Mouse (Mus musculus) ES-Bruce4 (cell line): ENCODE measurements around the gene Gm20695. TPM values are rescaled to one million over a fixed set of nuclear protein-coding genes. Genes with fewer than 3 reads are reported as not detected.

Experiments
- H3K27ac ChIP-seq: 2 replicates; pipeline ENCODE4 v1.5.1; 2012; ENCODE audit warnings: low read length, inconsistent platforms; ENCODE audit not compliant: insufficient read depth
- H3K27me3 ChIP-seq: 2 replicates; pipeline ENCODE4 v1.6.1; 2012; ENCODE audit warnings: mild to moderate bottlenecking, low read length, inconsistent platforms; ENCODE audit not compliant: control insufficient read depth, poor library complexity, insufficient read depth, severe bottlenecking
- H3K36me3 ChIP-seq: 2 replicates; pipeline ENCODE4 v1.6.1; 2012; ENCODE audit warnings: inconsistent platforms, mild to moderate bottlenecking, low read length, moderate library complexity; ENCODE audit not compliant: control insufficient read depth, poor library complexity, insufficient read depth, severe bottlenecking
- H3K4me1 ChIP-seq: one replicate; pipeline ENCODE4 v1.8.1; 2011; ENCODE audit warnings: low read length; ENCODE audit not compliant: control insufficient read depth, insufficient read depth
- H3K4me3 ChIP-seq: 2 replicates; pipeline ENCODE4 v1.5.1; 2011; ENCODE audit warnings: low read depth, mild to moderate bottlenecking, low read length
- H3K9ac ChIP-seq: 2 replicates; pipeline ENCODE4 v1.6.1; 2012; ENCODE audit warnings: low read depth, mild to moderate bottlenecking, inconsistent platforms; ENCODE audit not compliant: poor library complexity, severe bottlenecking
- H3K9me3 ChIP-seq: replicated peaks from 2 replicates; pipeline ENCODE4 v1.6.1; 2012; ENCODE audit warnings: mild to moderate bottlenecking, low read length, inconsistent platforms; ENCODE audit not compliant: control insufficient read depth, poor library complexity, insufficient read depth, severe bottlenecking
- CTCF ChIP-seq: IDR thresholded peaks from one replicate; pipeline ENCODE4 v1.8.1; 2011; ENCODE audit warnings: low read depth, low read length
- EP300 ChIP-seq: IDR thresholded peaks from 2 replicates; pipeline ENCODE4 v1.6.1; 2011; ENCODE audit warnings: low read depth, low read length; ENCODE audit not compliant: insufficient read depth
- POLR2A ChIP-seq: IDR thresholded peaks from one replicate; pipeline ENCODE4 v1.8.1; 2011; ENCODE audit warnings: low read length; ENCODE audit not compliant: insufficient read depth
- polyA plus RNA-seq: library from polyadenylated mRNA; stranded (reverse); fragments of >200 nt; gene quantifications from 2 replicates; pipeline ENCODE4 v1.2.4, GENCODE M21; 2011; ENCODE audit warnings: low read depth; ENCODE audit not compliant: missing spikeins, insufficient read depth, insufficient read length

Gm20695 gene
- polyA plus RNA-seq, 1 experiment: not detected

GRCm38 (mm10) chr16:3891621-3892295 is 7.3 kb downstream of the Gm20695 start:
- TF ChIP-seq CTCF (no peak), EP300 (no peak), POLR2A (no peak)
- Histone ChIP-seq H3K9ac (no peak overlapping the region), H3K36me3 (no peaks in the 10 kb centered on the region), H3K4me1 (peaks cover 2% of the 10 kb centered on the region), H3K27me3 (no peaks in the 10 kb centered on the region), H3K27ac (no peak overlapping the region), H3K9me3 (no peaks in the 10 kb centered on the region), H3K4me3 (no peak overlapping the region)

GRCm38 (mm10) chr16:3893739-3894138 is 9.3 kb downstream of the Gm20695 start:
- peaks cover 2% of the 10 kb centered on the region for H3K4me1 ChIP-seq
- H3K36me3 ChIP-seq: peaks cover 5% of the 10 kb centered on the region; the same call in 1 of the 2 replicates
- TF ChIP-seq EP300 (no peak), POLR2A (no peak)
- H3K4me3 ChIP-seq: no peak overlapping the region
- no peaks in the 10 kb centered on the region for H3K9me3 ChIP-seq
- no peak overlapping the region for H3K27ac ChIP-seq
- H3K9ac ChIP-seq: no peak overlapping the region
- no peaks in the 10 kb centered on the region for H3K27me3 ChIP-seq

GRCm38 (mm10) chr16:3895173-3895792 is 10.8 kb downstream of the Gm20695 start:
- peaks cover 13% of the 10 kb centered on the region for H3K36me3 ChIP-seq
- H3K4me3 ChIP-seq: 0 out of 2 replicates have a peak overlapping the region, but pooled peaks have one; percentile 3
- 0 out of 2 replicates have a peak overlapping the region, but pooled peaks have one; percentile 29 for H3K9ac ChIP-seq
- H3K27me3 ChIP-seq: no peaks in the 10 kb centered on the region
- H3K9me3 ChIP-seq: no peaks in the 10 kb centered on the region
- H3K27ac ChIP-seq: peak overlapping the region; percentile 46; the same call in 1 of the 2 replicates
- no peaks in the 10 kb centered on the region for H3K4me1 ChIP-seq
- no peak for TF ChIP-seq CTCF
- no peak for TF ChIP-seq POLR2A

GRCm38 (mm10) chr16:3896046-3896445 is 11.6 kb downstream of the Gm20695 start:
- Histone ChIP-seq H3K36me3 (peaks cover 17% of the 10 kb centered on the region), H3K27ac (no peak overlapping the region), H3K27me3 (no peaks in the 10 kb centered on the region), H3K4me1 (no peaks in the 10 kb centered on the region), H3K4me3 (no peak overlapping the region), H3K9me3 (no peaks in the 10 kb centered on the region), H3K9ac (no peak overlapping the region)
- no peak for TF ChIP-seq POLR2A
- no peak for TF ChIP-seq EP300
- TF ChIP-seq CTCF: no peak

GRCm38 (mm10) chr16:3896553-3896952 is 12.1 kb downstream of the Gm20695 start:
- Histone ChIP-seq H3K36me3 (peaks cover 18% of the 10 kb centered on the region), H3K4me3 (no peak overlapping the region), H3K4me1 (no peaks in the 10 kb centered on the region), H3K9ac (no peak overlapping the region), H3K27ac (no peak overlapping the region), H3K27me3 (no peaks in the 10 kb centered on the region), H3K9me3 (no peaks in the 10 kb centered on the region)
- TF ChIP-seq CTCF (no peak), POLR2A (no peak), EP300 (no peak)

GRCm38 (mm10) chr16:3907471-3907870 is 23.0 kb downstream of the Gm20695 start:
- no peaks in the 10 kb centered on the region for H3K9me3 ChIP-seq
- TF ChIP-seq POLR2A (no peak), EP300 (no peak), CTCF (no peak)
- H3K36me3 ChIP-seq: 0 out of 2 replicates have a peak, but pooled peaks cover 2% of the 10 kb centered on the region
- H3K4me3 ChIP-seq: no peak overlapping the region
- H3K27me3 ChIP-seq: no peaks in the 10 kb centered on the region
- H3K9ac ChIP-seq: no peak overlapping the region
- no peaks in the 10 kb centered on the region for H3K4me1 ChIP-seq
- H3K27ac ChIP-seq: no peak overlapping the region
